Mouse (Mus musculus) C2C12 (cell line): ENCODE measurements at regions not wholly inside any gene's neighbourhood (a gene's known extent, or its start where the extent isn't known, plus 50 kb on each side); places are given as distances from the start of the nearest gene placed in this dataset.

Source experiments
- H3K27me3 ChIP-seq: one replicate; pipeline ENCODE4 v1.6.1; 2011; ENCODE audit not compliant: control insufficient read depth, insufficient read depth, insufficient read length
- H3K36me3 ChIP-seq: one replicate; pipeline ENCODE4 v1.6.1; 2011; ENCODE audit not compliant: control insufficient read depth, insufficient read depth
- H3K4me3 ChIP-seq: one replicate; pipeline ENCODE4 v1.5.1; 2011; ENCODE audit warnings: mild to moderate bottlenecking, control low read depth; ENCODE audit not compliant: poor library complexity, insufficient read depth, severe bottlenecking
- H3K79me2 ChIP-seq: one replicate; pipeline ENCODE4 v1.6.1; 2011; ENCODE audit not compliant: control insufficient read depth, insufficient read depth
- H3K79me3 ChIP-seq: one replicate; pipeline ENCODE4 v1.6.1; 2011; ENCODE audit warnings: low read depth, control low read depth
- H3ac ChIP-seq: one replicate; pipeline ENCODE3; 2011; ENCODE audit warnings: low read depth; ENCODE audit not compliant: control insufficient read depth, insufficient read length
- CEBPB ChIP-seq: IDR thresholded peaks from one replicate; pipeline ENCODE4 v1.6.1; 2011; ENCODE audit warnings: low read depth, mild to moderate bottlenecking, control low read depth, moderate library complexity
- CTCF ChIP-seq: IDR thresholded peaks from one replicate; pipeline ENCODE4 v1.5.1; 2011; ENCODE audit not compliant: control insufficient read depth, insufficient read depth, insufficient read length
- FOSL1 ChIP-seq: IDR thresholded peaks from one replicate; pipeline ENCODE4 v1.8.0; 2011; ENCODE audit warnings: mild to moderate bottlenecking, low read length; ENCODE audit not compliant: poor library complexity, insufficient read depth, severe bottlenecking
- MAX ChIP-seq: IDR thresholded peaks from one replicate; pipeline ENCODE4 v1.6.1; 2011; ENCODE audit warnings: mild to moderate bottlenecking, control low read depth
- MYOD1 ChIP-seq: IDR thresholded peaks from one replicate; pipeline ENCODE4 v1.6.1; 2011; ENCODE audit warnings: low read depth; ENCODE audit not compliant: control insufficient read depth, insufficient read length
- MYOG ChIP-seq: IDR thresholded peaks from one replicate; pipeline ENCODE4 v1.6.1; 2011; ENCODE audit not compliant: control insufficient read depth, insufficient read length; ENCODE audit errors: extremely low read depth
- USF1 ChIP-seq: IDR thresholded peaks from one replicate; pipeline ENCODE4 v1.6.1; 2011; ENCODE audit warnings: low read depth, mild to moderate bottlenecking, control low read depth, moderate library complexity

DNA sequence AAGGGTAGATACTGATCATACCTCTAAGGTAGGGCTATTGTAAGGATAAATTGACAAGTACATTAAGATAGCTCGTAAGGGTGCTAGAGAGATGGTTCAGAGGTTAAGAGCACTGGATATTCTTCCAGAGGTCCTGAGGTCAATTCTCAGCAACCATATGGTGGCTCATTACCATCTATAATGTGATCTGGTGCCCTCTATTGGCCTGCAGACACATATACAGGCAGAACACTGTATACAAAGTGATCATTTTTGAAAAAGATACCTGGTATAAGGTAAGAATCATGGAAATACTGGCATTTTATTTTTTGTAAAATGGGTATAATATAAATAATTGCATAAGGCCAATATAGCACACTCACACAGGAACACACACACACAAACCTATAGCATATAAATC, 676.3 kb upstream of the Tenm4 start:
- no peak for TF ChIP-seq FOSL1
- no peak for TF ChIP-seq CTCF
- no peak for TF ChIP-seq MYOG
- no peak for TF ChIP-seq MYOD1

DNA sequence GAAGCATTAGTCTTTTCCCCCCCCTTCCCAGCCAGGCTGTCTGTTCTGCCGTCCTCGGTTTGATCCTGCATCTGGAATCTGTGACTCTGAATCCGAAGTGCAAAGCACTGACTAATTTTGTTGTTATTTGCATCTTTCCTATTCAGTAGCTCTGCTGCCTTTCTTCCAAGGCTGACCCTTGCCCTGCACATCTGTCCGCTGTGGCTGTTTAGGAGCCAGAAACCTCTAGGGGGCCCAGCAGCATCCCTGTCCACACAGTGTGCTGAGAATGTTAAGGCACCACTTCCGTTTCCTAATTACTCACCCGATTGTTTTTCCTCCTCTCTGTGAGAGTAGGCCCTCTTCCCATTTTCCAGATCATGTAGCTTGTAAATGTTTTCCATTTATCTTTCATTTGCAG, 668.1 kb upstream of the Tenm4 start:
- Histone ChIP-seq H3K4me3 (no peak overlapping the region), H3K79me2 (no peaks in the 10 kb centered on the region), H3K27me3 (no peaks in the 10 kb centered on the region), H3ac (no peak overlapping the region), H3K36me3 (no peaks in the 10 kb centered on the region), H3K79me3 (no peaks in the 10 kb centered on the region)
- TF ChIP-seq MAX (no peak), CEBPB (no peak), USF1 (no peak), CTCF (no peak), MYOG (no peak)

More for the DNA sequence above, 676.3 kb upstream of the Tenm4 start:
- H3K27me3 ChIP-seq = no peaks in the 10 kb centered on the region
- no peaks in the 10 kb centered on the region for H3K79me3 ChIP-seq
- H3K36me3 ChIP-seq = no peaks in the 10 kb centered on the region
- no peaks in the 10 kb centered on the region for H3K79me2 ChIP-seq
- no peak overlapping the region for H3ac ChIP-seq
- H3K4me3 ChIP-seq = no peak overlapping the region

DNA sequence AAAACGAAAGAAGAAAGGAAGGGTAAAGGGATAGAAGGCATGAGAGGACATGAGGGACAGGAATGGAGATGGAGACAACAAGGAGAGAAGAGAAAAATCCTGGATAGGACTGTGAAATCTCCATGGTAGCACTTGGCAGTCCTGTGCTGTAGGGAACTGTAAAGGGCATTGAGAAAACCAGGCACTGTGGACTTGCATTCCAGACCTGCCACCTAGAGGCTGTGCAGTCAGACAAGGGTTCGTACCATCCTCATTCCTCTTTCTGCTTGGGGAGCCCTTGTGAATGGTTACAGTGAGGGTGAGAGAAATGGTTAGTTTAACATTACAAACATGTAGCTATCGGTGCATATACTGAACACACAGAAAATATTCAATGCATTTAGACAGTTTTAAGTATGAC, 623.8 kb upstream of the Tenm4 start:
- no peak for TF ChIP-seq MAX
- TF ChIP-seq FOSL1 = no peak
- TF ChIP-seq CEBPB = no peak
- TF ChIP-seq MYOD1 = no peak
- H3K36me3 ChIP-seq = no peaks in the 10 kb centered on the region
- H3K27me3 ChIP-seq = no peaks in the 10 kb centered on the region
- no peaks in the 10 kb centered on the region for H3K79me2 ChIP-seq
- H3K4me3 ChIP-seq = no peak overlapping the region
- H3K79me3 ChIP-seq = no peaks in the 10 kb centered on the region
- no peak overlapping the region for H3ac ChIP-seq

DNA sequence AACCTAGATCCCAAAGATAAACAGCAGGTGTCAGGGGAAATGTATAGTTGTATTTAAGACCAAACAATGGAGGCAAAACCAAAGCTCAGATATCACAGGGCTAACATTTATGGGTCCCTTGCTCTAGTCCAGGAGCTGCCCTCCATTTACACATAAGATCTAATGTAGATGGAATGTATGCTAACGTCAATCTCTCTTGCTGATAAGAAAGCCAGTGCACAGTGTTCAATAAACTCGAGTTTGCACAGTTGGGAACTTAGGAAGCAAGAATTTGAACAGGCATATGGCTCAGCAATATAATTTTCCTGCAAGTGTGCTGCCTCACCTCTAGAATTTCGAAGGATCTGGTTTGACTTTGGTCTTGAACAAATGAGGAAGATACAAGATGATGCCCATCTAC, 620.9 kb upstream of the Tenm4 start:
- no peaks in the 10 kb centered on the region for H3K36me3 ChIP-seq
- H3K27me3 ChIP-seq = no peaks in the 10 kb centered on the region
- no peaks in the 10 kb centered on the region for H3K79me2 ChIP-seq
- no peak overlapping the region for H3ac ChIP-seq
- H3K79me3 ChIP-seq = no peaks in the 10 kb centered on the region
- H3K4me3 ChIP-seq = no peak overlapping the region
- TF ChIP-seq MYOD1 = no peak
- no peak for TF ChIP-seq CEBPB
- no peak for TF ChIP-seq MYOG

DNA sequence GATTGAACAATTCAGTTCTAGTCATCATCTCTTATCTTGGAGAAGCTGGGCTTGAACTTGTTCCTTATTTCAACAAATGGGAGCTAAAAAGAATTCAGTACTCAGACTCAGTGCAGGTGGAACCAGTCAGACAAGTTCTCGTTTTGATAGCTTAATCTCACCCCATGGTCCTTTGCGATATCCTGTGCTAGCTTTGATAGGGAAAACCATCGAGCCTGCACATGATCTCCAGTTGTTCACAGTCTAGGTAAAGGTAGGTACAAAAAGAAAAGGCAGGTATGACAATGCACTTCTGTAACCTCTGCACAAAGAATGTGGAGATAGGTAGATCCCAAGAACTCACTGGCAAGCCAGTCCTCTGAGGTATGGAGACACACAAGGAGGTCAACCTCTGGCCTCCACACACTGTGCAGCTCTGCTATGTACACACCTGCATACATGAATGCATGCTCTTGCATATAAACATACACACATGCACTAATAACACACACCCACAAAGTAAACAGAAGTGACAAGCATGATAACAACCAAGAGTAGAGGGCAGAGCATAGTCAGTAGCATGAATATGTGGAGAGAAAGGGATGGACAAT, 619.2 kb upstream of the Tenm4 start:
- H3K79me3 ChIP-seq = no peaks in the 10 kb centered on the region
- H3ac ChIP-seq = no peak overlapping the region
- H3K4me3 ChIP-seq = no peak overlapping the region
- H3K36me3 ChIP-seq = no peaks in the 10 kb centered on the region
- TF ChIP-seq FOSL1 = no peak
- no peaks in the 10 kb centered on the region for H3K79me2 ChIP-seq
- no peaks in the 10 kb centered on the region for H3K27me3 ChIP-seq

DNA sequence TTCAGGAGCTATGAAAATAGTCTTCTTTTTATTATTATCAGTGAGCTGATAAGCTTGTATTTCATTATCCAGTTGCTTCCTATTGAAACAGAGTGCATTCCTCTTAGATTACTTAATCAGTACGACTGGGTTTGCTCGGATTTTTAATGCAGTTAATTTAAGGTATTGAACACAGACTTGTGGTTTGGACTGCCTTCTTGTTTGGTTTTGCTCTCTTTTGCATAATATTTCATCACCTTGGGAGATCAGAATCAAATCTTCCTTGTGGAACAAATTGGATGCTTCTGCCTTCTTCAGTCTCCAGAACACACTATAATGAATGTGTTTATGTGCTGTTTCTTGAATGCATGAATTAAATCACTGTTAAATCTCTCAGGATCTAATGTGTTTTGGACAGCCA, 612.5 kb upstream of the Tenm4 start:
- no peaks in the 10 kb centered on the region for H3K79me2 ChIP-seq
- no peak overlapping the region for H3K4me3 ChIP-seq
- no peaks in the 10 kb centered on the region for H3K79me3 ChIP-seq
- H3K36me3 ChIP-seq = no peaks in the 10 kb centered on the region
- no peak overlapping the region for H3ac ChIP-seq
- no peak for TF ChIP-seq MYOG
- TF ChIP-seq USF1 = no peak
- TF ChIP-seq MYOD1 = no peak
- no peak for TF ChIP-seq CTCF
- no peak for TF ChIP-seq FOSL1
- no peak for TF ChIP-seq CEBPB
- TF ChIP-seq MAX = no peak
- H3K27me3 ChIP-seq = no peaks in the 10 kb centered on the region

DNA sequence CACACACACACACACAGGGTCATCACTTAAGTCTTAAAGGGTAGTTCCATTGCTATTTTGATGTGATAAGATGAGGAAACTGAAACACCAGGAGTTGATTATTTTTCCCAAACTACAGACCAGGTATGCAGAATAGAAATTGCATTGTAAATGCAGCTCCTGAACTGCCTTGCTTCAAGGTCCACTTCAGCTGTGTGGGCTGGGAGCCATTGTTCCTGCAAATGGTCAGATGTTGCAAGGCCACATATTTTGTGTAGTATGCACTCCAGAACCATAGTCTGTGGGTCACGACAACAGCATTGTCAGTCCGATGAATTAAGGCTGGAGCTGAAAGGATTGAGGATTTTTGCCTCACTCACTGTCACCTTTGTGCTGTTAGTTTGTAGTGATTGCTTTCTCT, 592.4 kb upstream of the Tenm4 start:
- no peaks in the 10 kb centered on the region for H3K27me3 ChIP-seq
- H3K36me3 ChIP-seq = no peaks in the 10 kb centered on the region
- H3K4me3 ChIP-seq = no peak overlapping the region
- TF ChIP-seq MYOD1 = no peak
- no peak for TF ChIP-seq USF1
- TF ChIP-seq CTCF = no peak
- TF ChIP-seq MYOG = no peak
- no peak overlapping the region for H3ac ChIP-seq
- no peaks in the 10 kb centered on the region for H3K79me2 ChIP-seq
- no peaks in the 10 kb centered on the region for H3K79me3 ChIP-seq
